Mouse (Mus musculus): ENCODE results near the gene Paqr6.
A peak's percentile ranks its signal among the peaks of the same experiment; 100 is the strongest.

DNA sequence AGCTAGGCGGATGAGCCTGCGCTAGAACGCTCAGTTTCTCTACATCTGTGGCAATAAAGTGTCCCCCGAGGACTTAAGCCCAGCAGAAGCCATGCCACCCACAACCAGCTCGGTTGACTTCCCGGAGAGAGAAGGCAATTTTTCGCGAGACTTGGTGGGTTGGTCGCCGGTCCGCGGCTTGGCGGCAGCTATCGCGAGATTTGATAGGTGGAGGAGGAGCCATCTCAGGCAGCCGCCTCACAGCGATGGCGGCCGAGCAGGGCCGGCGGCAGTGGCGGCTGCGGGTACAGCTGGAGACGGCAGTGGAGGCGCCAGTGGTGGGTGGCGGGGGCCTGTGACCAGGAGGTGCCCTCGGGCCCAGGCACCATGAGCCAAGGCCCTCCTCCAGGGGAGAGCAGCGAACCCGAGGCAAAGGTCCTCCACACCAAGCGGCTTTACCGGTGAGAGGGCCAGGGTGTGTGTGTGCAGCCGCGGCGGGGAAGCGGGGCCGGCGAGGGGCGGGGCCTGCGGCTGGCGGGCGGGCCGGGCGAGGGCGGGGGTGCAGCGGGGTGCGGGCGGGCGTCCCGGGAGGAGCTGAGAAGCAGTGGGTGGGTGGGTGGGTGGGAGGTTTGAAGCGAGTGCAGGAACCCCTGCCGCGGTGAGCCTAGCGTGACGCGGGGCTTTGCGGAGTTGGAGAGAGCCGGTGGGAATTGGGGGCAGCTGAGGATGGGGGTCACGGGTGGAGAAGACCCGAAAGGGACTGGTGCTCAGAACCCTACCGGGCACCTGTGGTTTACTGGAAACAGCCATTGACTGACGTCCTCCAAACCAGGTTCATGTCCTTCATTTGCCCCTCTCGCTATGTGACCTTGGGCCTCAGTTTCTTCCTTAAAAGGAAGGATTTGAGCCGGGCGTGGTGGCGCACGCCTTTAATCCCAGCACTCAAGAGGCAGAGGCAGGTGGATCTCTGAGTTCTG is 28.0 kb upstream of the Paqr6 start, which contains the start of the genes Tmem79 and Smg5:
- TF ChIP-seq POLR2A (IDR thresholded peaks at IDR 0.05; ENCODE audit: borderline replicate concordance, low read depth, low read length) (peak; percentile 74), CTCF (IDR thresholded peaks at IDR 0.05; ENCODE audit: low read depth, low read length) (no peak)

Data from bone marrow macrophage, adult 2 months (primary cell).